Mouse (Mus musculus) fat pad, adult 2 months (tissue): ENCODE measurements around the gene Zic2.

Source experiments
- DNase-seq: peaks from one replicate; pipeline ENCODE4 v3.0.0-alpha.2; 2011; ENCODE audit warnings: low read depth, low spot score; ENCODE audit errors: extremely low read depth

Zic2 gene

DNA sequence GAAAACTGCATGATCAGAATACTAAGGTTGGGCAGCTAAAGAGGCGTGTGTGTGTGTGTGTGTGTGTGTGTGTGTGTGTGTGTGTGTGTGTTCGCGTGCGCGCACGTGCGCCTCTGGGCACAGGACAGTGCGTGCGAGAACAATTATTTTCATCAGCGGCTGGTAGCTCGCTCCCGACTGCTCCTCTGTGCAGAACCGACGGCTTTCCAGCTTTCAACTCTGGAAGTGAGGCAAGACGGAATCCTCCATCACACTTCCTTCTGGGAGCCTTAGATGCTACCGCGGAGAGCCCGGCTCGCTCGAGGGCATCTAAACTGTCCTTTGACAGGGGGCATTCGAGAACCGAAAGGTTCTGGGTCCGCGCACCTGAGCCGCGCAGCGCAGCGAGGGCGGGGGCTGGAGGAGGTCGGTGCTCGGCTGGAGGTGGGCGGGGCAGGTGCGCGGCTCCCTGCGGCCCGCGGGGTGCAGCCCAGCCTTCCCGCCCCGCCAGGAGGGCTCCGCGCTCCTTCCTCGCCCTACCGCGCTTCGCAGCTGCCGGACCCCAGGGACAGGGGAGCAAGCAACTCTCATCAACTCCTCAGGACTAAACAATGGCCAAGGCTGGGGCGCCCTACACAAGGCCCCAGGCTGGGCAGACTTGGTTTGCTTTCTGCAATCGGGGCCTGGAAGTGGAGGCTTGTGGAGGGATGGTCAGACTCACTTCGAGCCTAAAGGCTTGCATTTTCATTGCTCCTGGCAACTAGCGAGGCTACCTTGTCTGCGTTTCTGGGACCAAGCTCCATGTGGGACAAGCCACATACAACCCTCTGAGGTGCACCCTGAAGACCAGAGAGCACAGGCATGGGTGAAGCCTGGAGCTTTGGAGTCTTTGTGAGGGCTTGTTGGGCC, 15.4 kb downstream of the Zic2 start, which contains the start of gene Gm10837:
Gene Gm10837 (plus strand): TSS at position 146 of the 888 bp plus-strand sequence.
- DNase-seq = no peak

DNA sequence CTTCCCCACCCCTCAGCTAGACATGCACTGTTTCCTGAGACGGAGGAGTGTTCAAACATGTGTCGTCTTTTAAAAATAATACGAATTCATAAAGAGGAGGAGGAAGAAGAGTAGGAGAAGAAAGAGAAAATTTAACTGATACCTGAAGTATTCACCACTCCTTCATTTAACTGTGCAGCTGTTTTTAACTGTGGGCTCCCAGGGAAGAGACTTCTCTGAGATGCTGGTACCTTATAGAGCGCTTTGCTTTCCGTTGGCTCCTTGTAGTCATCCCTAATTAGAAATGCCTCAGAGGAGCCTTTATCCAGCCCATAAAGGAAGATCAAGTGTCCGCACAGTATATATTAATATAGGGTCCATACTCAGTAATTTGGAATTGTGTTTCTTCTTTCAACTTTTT, 16.3 kb downstream of the Zic2 start:
- no peak for DNase-seq

DNA sequence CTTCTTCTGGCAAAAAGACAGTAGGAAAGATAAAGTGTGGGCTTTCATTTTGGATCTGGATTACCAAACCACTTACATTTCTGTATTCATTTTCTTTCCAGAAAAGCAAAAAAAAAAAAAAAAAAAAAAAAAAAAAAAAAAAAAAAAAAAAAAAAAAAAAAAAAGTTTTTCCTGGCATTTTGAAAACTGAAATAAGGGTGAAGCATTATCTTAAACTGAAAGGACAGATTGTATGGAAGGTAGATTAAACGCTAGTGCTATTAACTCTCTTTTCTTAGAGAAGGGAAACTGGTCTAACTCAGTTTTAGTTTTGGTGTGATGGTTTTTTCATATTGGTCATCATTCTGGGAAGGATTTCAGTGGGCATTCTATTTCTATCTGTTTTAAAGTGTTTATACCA, 16.8 kb downstream of the Zic2 start:
- no peak for DNase-seq

DNA sequence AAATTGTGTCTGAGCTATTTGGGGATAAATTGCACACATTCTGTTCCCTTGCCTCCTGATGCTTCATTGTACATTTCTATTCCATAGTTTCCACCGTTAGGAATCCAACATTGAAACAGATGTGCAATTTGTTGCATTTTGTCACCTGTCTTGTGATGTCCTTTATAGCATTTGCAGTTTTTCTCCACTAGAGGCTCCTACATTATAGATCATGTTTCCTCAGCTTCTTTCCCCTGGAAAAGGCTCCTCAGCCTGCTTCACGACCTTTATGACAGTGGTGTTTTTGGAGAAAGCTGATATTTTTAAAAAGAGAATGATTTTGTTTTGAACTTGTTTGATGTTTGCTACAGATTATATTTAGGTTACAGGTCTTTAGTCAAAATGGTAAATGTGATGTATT, 33.8 kb downstream of the Zic2 start:
- DNase-seq = no peak

DNA sequence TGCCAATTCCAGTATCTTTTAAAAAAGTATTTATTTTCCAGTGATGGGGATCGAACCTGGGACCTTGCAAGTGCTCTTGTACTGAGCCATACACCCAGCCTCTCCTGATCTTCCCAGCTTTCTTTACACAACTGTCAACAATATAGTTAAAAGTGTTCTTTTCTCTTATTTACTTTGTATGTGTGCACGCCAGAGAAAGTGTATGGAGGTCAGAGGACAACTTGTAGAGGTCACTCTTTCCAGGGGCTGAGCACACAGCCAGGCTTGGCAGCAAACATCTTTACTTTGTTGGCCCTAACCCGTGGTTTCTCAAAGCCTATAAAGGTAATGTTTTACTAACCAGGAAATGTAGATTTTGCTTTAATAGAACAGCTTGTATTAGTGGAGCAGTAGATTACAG, 36.3 kb downstream of the Zic2 start:
- no peak for DNase-seq

DNA sequence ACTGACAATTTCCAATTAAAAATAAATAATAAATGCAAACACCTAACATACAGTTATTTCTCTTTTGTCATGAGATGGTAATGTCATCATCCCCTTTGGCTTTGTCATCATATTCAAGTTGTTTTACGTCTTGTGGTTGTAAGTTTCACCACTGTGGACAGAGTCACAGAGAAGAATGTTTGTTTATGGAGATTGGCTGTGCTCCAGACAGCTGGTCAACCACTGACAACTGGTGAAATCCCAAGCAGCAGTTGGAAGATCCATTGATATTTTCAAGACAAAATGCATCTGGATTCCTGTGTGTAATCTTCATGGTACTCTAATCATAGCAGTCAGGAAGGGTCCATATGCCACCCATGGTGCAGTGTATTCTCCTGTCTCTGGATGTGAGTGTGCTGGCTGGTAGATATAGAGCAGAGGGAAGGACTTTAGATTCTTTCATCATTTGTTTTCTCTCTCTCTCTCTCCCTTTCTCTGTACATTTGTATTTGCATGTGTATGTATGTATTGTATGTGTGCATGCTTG, 38.3 kb downstream of the Zic2 start:
- no peak for DNase-seq

DNA sequence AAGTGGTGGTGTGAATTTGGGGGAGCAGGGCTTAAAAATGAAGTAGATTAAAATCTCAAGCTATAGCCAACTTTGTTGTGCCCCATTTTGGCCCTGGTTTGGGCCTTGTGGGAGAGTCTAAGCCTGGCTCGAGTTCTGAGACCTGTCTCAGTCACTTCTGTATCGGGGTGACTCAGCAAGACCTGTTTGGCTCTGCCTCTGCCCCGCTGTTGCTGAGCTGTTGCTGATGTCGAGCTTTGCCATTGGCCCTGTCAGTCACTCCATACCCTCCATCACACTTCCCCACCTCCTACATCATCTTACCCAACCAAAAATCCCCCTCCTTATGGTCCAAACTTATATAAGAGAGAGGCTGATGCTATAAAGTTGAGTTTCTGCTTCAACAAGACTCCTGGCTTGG, 53.2 kb downstream of the Zic2 start:
- no peak for DNase-seq
